Mouse (Mus musculus) CH12.LX (cell line): ENCODE results near the gene Nod1. TPM values are rescaled to one million over a fixed set of nuclear protein-coding genes. Genes with fewer than 3 reads are reported as not detected.

Experiments
- DNase-seq: peaks from one replicate; pipeline ENCODE4 v3.0.0-alpha.2; 2013; ENCODE audit errors: extremely low read depth
- H3K27ac ChIP-seq: 2 replicates; pipeline ENCODE4 v1.5.1; 2012; ENCODE audit warnings: low read depth, mild to moderate bottlenecking, control low read depth, moderate library complexity; ENCODE audit not compliant: insufficient read depth
- H3K27me3 ChIP-seq: replicated peaks from 2 replicates; pipeline ENCODE3; 2012; ENCODE audit warnings: inconsistent platforms
- H3K36me3 ChIP-seq, 2 experiments: replicated peaks in 1 of 2; 2 replicates each; pipeline versions ENCODE3 to v1.6.1; 2012; ENCODE audit warnings: inconsistent platforms in 1 of 2, low read length in 1 of 2, mild to moderate bottlenecking in 1 of 2, mixed read lengths in 1 of 2, moderate library complexity in 1 of 2; ENCODE audit not compliant: control insufficient read depth in 1 of 2, insufficient read depth in 1 of 2
- H3K4me1 ChIP-seq, 2 experiments: 2 replicates each; pipeline ENCODE4 v1.6.1; 2012; ENCODE audit warnings: inconsistent platforms in 1 of 2, moderate library complexity in 1 of 2; ENCODE audit not compliant: insufficient read depth in 2 of 2, control insufficient read depth in 1 of 2
- H3K4me2 ChIP-seq: 2 replicates; pipeline ENCODE4 v1.6.1; 2012; ENCODE audit warnings: low read depth, mild to moderate bottlenecking, control low read depth; ENCODE audit not compliant: poor library complexity, insufficient read depth, severe bottlenecking
- H3K4me3 ChIP-seq, 3 experiments: fragments of 150-350 bp in 1 of 3; sonication (generic) in 1 of 3; replicated peaks in 1 of 3; 2 replicates each; pipeline versions ENCODE3 to v1.5.1; 2011 to 2012; ENCODE audit warnings: low read depth in 2 of 3, low read length in 2 of 3, mild to moderate bottlenecking in 2 of 3, moderate library complexity in 2 of 3, control low read depth in 1 of 3, improper control_type of control experiment in 1 of 3, inconsistent platforms in 1 of 3, mixed read lengths in 1 of 3; ENCODE audit not compliant: poor library complexity in 1 of 3
- H3K79me2 ChIP-seq: replicated peaks from 2 replicates; pipeline ENCODE4 v1.6.1; 2012; ENCODE audit warnings: mild to moderate bottlenecking, moderate library complexity; ENCODE audit not compliant: control insufficient read depth, poor library complexity, insufficient read depth, severe bottlenecking; ENCODE audit errors: extremely low read depth
- H3K9ac ChIP-seq: 2 replicates; pipeline ENCODE4 v1.6.1; 2012; ENCODE audit warnings: low read depth, mild to moderate bottlenecking, control low read depth, moderate library complexity; ENCODE audit not compliant: insufficient read depth
- H3K9me3 ChIP-seq: replicated peaks from 2 replicates; pipeline ENCODE3; 2012; ENCODE audit warnings: low read length, inconsistent platforms, mixed read lengths
- CHD1 ChIP-seq: IDR thresholded peaks from 2 replicates; pipeline ENCODE4 v1.6.1; 2012; ENCODE audit warnings: low read depth, low read length, improper control_type of control experiment, inconsistent platforms
- CTCF ChIP-seq, 2 experiments: IDR thresholded peaks in 1 of 2; conservative IDR thresholded peaks in 1 of 2; 2 replicates each; pipeline ENCODE4 v1.5.1; 2011 to 2012; ENCODE audit warnings: low read depth in 2 of 2, low read length in 2 of 2, improper control_type of control experiment in 1 of 2, inconsistent platforms in 1 of 2, mild to moderate bottlenecking in 1 of 2, moderate library complexity in 1 of 2
- ELF1 ChIP-seq: IDR thresholded peaks from 2 replicates; pipeline ENCODE4 v1.6.1; 2014; ENCODE audit warnings: low read depth, mild to moderate bottlenecking, inconsistent platforms, low read length, improper control_type of control experiment
- EP300 ChIP-seq: IDR thresholded peaks from 2 replicates; pipeline ENCODE4 v1.6.1; 2011; ENCODE audit warnings: low read length, improper control_type of control experiment
- ETS1 ChIP-seq: conservative IDR thresholded peaks from 2 replicates; pipeline ENCODE4 v1.6.1; 2012; ENCODE audit warnings: low read depth, mild to moderate bottlenecking, inconsistent platforms, low read length, improper control_type of control experiment, moderate library complexity
- GABPA ChIP-seq: IDR thresholded peaks from 2 replicates; pipeline ENCODE4 v1.6.1; 2012; ENCODE audit warnings: low read depth, low read length, improper control_type of control experiment, inconsistent platforms; ENCODE audit not compliant: insufficient replicate concordance
- HCFC1 ChIP-seq: IDR thresholded peaks from 2 replicates; pipeline ENCODE4 v1.6.1; 2012; ENCODE audit warnings: low read depth, mild to moderate bottlenecking, inconsistent platforms, low read length, improper control_type of control experiment
- JUND ChIP-seq: conservative IDR thresholded peaks from 2 replicates; pipeline ENCODE4 v1.6.1; 2011; ENCODE audit warnings: low read depth, low read length, improper control_type of control experiment
- MAFK ChIP-seq: IDR thresholded peaks from 2 replicates; pipeline ENCODE4 v1.6.1; 2011; ENCODE audit warnings: low read length, improper control_type of control experiment; ENCODE audit not compliant: insufficient replicate concordance
- MAX ChIP-seq: IDR thresholded peaks from 2 replicates; pipeline ENCODE4 v1.6.1; 2011; ENCODE audit warnings: low read length, improper control_type of control experiment
- MAZ ChIP-seq: IDR thresholded peaks from 2 replicates; pipeline ENCODE4 v1.6.1; 2012; ENCODE audit warnings: low read depth, mild to moderate bottlenecking, inconsistent platforms, low read length, improper control_type of control experiment, moderate library complexity
- MEF2A ChIP-seq: IDR thresholded peaks from 2 replicates; pipeline ENCODE4 v1.6.1; 2014; ENCODE audit warnings: low read depth, mild to moderate bottlenecking, inconsistent platforms, low read length, improper control_type of control experiment, borderline replicate concordance
- MXI1 ChIP-seq: IDR thresholded peaks from 2 replicates; pipeline ENCODE4 v1.6.1; 2011; ENCODE audit warnings: mild to moderate bottlenecking, low read depth, low read length, improper control_type of control experiment
- MYC ChIP-seq: IDR thresholded peaks from 2 replicates; pipeline ENCODE4 v1.6.1; 2011; ENCODE audit warnings: low read depth, mild to moderate bottlenecking, improper control_type of control experiment, low read length
- NELFE ChIP-seq: IDR thresholded peaks from 2 replicates; pipeline ENCODE4 v1.6.1; 2011; ENCODE audit warnings: low read depth, low read length, improper control_type of control experiment
- PAX5 ChIP-seq: IDR thresholded peaks from 2 replicates; pipeline ENCODE4 v1.6.1; 2012; ENCODE audit warnings: low read length, inconsistent platforms, mixed read lengths
- POLR2AphosphoS2 ChIP-seq: IDR thresholded peaks from 2 replicates; pipeline ENCODE4 v1.6.1; 2011; ENCODE audit warnings: low read depth, low read length, improper control_type of control experiment
- RAD21 ChIP-seq: IDR thresholded peaks from 2 replicates; pipeline ENCODE4 v1.6.1; 2011; ENCODE audit warnings: low read depth, mild to moderate bottlenecking, low read length, improper control_type of control experiment, moderate library complexity
- RCOR1 ChIP-seq: conservative IDR thresholded peaks from 2 replicates; pipeline ENCODE4 v1.6.1; 2012; ENCODE audit warnings: low read depth, mild to moderate bottlenecking, inconsistent platforms, low read length, improper control_type of control experiment
- SMC3 ChIP-seq: IDR thresholded peaks from 2 replicates; pipeline ENCODE4 v1.6.1; 2011; ENCODE audit warnings: low read depth, low read length, improper control_type of control experiment
- TCF12 ChIP-seq: IDR thresholded peaks from 2 replicates; pipeline ENCODE4 v1.6.1; 2014; ENCODE audit warnings: low read depth, mild to moderate bottlenecking, inconsistent platforms, low read length, improper control_type of control experiment
- UBTF ChIP-seq: IDR thresholded peaks from 2 replicates; pipeline ENCODE4 v1.6.1; 2012; ENCODE audit warnings: low read depth, mild to moderate bottlenecking, inconsistent platforms, low read length, improper control_type of control experiment, moderate library complexity
- USF2 ChIP-seq: conservative IDR thresholded peaks from 2 replicates; pipeline ENCODE4 v1.6.1; 2011; ENCODE audit warnings: low read depth, low read length, improper control_type of control experiment
- ZC3H11A ChIP-seq: IDR thresholded peaks from 2 replicates; pipeline ENCODE4 v1.6.1; 2012; ENCODE audit warnings: low read depth, mild to moderate bottlenecking, inconsistent platforms, low read length, improper control_type of control experiment
- ZKSCAN1 ChIP-seq: IDR thresholded peaks from 2 replicates; pipeline ENCODE4 v1.6.1; 2012; ENCODE audit warnings: low read depth, inconsistent platforms, low read length, improper control_type of control experiment, borderline replicate concordance
- ZMIZ1 ChIP-seq: IDR thresholded peaks from 2 replicates; pipeline ENCODE4 v1.6.1; 2012; ENCODE audit warnings: low read depth, mild to moderate bottlenecking, inconsistent platforms, low read length, improper control_type of control experiment
- dilution Hi-C: fragments of 300-500 bp; cut with MboI; formaldehyde crosslinking; loops from 2 replicates; pipeline ENCODE4 v1.14.3; 2020; ENCODE audit warnings: low sequenced_read_pairs; ENCODE audit not compliant: extremely low pct_unique_long_range_greater_than_20kb, extremely low pct_ligation_motif_present
- in situ Hi-C: fragments of 300-500 bp; cut with MboI; formaldehyde crosslinking; loops from 3 replicates; pipeline ENCODE4 v1.14.3; 2019; ENCODE audit warnings: low sequenced_read_pairs, low pct_ligation_motif_present, low pct_unique_long_range_greater_than_20kb, mixed read lengths
- polyA plus RNA-seq: library from polyadenylated mRNA; unstranded; fragments of >175 nt; gene quantifications from 2 replicates; pipeline ENCODE4 v1.2.1, GENCODE M21; 2012; ENCODE audit warnings: low read depth; ENCODE audit not compliant: insufficient read length
- total RNA-seq, 2 experiments: library from RNA; depleted of rRNA; stranded (reverse); fragments of 300-350 nt in 1 of 2; fragments of >200 nt in 1 of 2; gene quantifications; 2 replicates each; pipeline ENCODE4 v1.2.3; 2012 to 2014

Gene Nod1
- total and polyA plus RNA-seq, 3 experiments, result 0.29 to 0.46 (median 0.30) TPM

DNA sequence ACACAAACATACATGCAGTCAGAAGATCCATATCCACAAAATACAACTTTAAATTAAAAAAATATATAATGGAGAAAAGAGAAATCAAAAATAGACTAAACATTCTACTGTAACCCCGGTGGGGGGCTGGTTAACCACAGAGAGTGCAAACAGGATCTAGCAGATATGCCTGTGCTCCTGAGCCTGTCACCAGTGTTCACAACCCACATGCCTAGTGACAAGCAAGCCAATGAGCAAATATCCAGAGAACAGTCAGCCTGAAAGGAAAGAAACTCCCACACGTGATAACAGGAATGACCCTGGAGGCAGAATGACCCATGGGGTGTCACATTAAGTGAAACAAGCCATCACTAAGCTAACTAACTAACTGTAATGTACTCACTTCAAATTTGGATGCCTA, 35.9 kb downstream of the Nod1 start:
- Histone ChIP-seq H3K4me2 (no peak overlapping the region), H3K9ac (no peak overlapping the region), H3K36me3 (no peaks in the 10 kb centered on the region), H3K27ac (no peak overlapping the region), H3K9me3 (no peaks in the 10 kb centered on the region), H3K27me3 (no peaks in the 10 kb centered on the region), H3K4me3 (no peak overlapping the region), H3K4me1 (peaks cover 0 to 24% of the 10 kb centered on the region in 2 experiments; a peak in 2 of 4 replicates), H3K79me2 (no peaks in the 10 kb centered on the region)
- DNase-seq, result no peak
- dilution Hi-C loops, result no loop called here
- in situ Hi-C loops, result no loop called here
- TF ChIP-seq ELF1 (no peak), CHD1 (no peak), TCF12 (no peak), MXI1 (no peak), RCOR1 (no peak), SMC3 (no peak), MYC (no peak), MAFK (no peak), ZMIZ1 (no peak), ZKSCAN1 (no peak), PAX5 (no peak), MAX (no peak), NELFE (no peak), CTCF (conservative IDR thresholded peaks at IDR 0.05 in 1 of 2, IDR thresholded peaks at IDR 0.05 in 1 of 2; ENCODE audit: low read depth in 2 of 2, low read length in 2 of 2) (no peak), MAZ (no peak), POLR2AphosphoS2 (no peak)

DNA sequence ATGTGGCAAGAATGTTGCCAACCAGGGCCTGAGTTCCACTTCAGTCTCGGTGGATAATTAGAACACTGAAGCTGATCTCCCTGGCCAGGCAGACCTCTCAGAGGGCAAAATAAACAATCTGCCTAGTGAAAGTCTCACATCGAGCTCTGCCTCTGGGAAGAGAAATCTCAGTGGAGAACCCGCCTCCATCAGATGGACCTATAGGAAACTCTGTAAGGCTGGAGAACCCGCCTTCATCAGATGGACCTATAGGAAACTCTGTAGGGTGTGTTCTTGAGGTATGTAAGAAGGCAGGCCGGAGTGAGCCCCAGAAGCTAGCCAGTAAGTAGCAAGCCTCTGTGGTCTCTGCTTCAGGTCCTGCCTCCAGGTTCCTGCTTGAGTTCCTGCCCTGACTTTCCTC, 37.5 kb downstream of the Nod1 start:
- no peaks in the 10 kb centered on the region for H3K79me2 ChIP-seq
- H3K9ac ChIP-seq, result no peak overlapping the region
- no peaks in the 10 kb centered on the region for H3K36me3 ChIP-seq
- dilution Hi-C loops (no loop called here), in situ Hi-C loops (no loop called here)
- no peaks in the 10 kb centered on the region for H3K9me3 ChIP-seq
- no peak for DNase-seq
- no peaks in the 10 kb centered on the region for H3K27me3 ChIP-seq
- TF ChIP-seq CHD1 (no peak), JUND (no peak), ETS1 (no peak), MAX (no peak), USF2 (no peak), MYC (no peak), GABPA (no peak), RAD21 (no peak), HCFC1 (no peak), MEF2A (no peak), ZC3H11A (no peak), EP300 (no peak), UBTF (no peak)
- H3K4me1 ChIP-seq, result peaks cover 0 to 24% of the 10 kb centered on the region in 2 experiments; a peak in 2 of 4 replicates
- H3K4me3 ChIP-seq, result no peak overlapping the region
- H3K27ac ChIP-seq, result no peak overlapping the region
- no peak overlapping the region for H3K4me2 ChIP-seq
